Mouse (Mus musculus) A20 (cell line): ENCODE measurements around the gene Prpf40a.

Experiments used
- DNase-seq: peaks from one replicate; pipeline ENCODE4 v3.0.0-alpha.2; 2011; ENCODE audit warnings: low read depth, low spot score

Gene Prpf40a

DNA sequence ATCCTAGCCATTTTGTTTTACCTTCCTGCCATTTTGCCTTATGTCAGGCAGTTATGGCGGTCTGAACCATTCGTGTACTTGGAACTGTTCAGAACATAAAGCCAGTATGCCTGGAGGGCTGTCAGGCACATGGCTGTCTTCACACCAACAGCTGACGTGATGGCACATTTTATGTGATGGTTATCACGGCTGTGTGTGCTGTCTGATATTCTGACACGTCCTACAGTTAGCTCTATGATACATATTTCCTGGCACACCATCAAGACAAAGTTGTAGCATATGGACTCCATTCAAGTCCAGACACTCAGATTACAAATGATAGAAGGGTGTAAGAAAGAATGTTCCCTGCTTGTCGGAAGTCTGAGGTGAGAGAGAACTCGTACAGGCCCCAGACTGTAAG is 85.0 kb downstream of the Prpf40a start:
- no peak for DNase-seq

DNA sequence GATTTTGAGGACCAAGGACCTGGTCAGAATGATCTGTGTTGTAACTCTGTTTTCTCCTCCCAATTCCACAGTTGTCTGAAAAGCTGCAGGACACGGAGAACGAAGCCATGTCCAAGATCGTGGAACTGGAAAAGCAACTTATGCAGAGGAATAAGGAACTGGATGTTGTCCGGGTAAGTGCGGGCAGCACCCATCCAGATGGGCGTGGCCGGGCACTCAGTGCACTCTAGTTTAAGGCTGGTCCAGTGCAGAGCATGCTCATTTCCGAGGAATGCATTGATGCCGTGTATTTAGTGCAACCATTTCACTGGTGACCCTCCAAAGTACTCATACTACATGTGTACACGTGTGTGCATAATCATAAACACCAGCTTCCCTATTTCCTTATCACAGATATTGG is 85.7 kb downstream of the Prpf40a start:
- no peak for DNase-seq

DNA sequence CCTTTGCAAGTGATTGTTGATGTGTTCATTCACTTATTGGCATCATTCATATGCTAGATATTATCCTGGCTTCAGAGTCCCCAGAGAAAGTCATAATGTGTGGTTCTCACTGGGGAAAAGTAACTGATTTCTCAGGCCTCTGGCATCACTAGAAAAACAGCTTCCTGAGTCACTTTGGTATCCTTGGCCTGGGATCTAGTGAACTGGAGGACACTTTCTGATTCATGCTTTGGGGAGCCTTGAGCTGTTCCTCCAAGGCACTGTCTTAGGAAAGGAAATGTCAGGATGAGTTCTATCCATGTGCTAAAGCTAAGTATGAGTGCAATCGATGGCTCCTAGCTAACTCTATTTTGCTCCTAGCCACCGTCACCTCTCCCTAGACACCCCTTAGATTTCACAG is 88.2 kb downstream of the Prpf40a start:
- no peak for DNase-seq

DNA sequence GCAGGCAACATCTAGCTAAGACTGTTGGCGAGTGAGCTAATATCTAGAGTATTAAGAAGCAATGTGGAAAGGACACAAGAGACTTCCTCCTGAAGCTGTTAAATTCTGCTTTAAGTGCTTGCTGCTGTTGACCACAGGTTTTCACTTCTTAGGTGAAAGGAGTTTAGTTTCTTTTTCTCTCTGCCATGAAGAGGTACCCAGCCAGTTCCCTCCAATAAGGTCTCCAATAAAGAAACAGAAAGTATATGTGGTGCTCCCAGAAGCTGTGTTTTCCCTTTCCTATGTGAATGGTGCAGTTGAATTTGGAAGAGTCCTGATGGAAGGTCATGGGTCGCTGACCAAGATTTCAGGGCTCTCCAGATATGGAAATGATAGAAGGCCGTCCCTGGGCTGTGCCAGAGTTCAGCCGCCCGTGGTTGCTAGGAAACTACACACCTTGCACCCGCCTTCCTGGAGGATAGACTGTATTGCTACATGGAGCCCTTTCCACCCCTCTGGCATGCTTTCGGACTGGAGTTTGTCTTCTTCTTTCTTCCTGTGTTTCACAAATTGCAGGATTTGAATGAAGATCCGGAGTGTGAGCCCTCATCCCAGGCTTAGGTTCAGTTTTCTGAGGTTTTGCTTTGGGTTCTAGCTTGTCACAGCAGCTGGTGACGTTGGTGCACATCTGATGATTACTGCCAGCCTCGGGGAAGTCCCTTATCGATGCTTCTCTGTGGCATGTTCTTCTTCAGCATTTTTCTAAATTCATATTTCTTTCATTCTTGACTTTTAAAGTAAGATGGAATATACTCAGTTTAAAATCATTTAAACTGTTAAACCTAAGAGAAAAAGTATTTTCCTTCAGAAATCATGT is 89.0 kb downstream of the Prpf40a start:
- peak; percentile 43 for DNase-seq

DNA sequence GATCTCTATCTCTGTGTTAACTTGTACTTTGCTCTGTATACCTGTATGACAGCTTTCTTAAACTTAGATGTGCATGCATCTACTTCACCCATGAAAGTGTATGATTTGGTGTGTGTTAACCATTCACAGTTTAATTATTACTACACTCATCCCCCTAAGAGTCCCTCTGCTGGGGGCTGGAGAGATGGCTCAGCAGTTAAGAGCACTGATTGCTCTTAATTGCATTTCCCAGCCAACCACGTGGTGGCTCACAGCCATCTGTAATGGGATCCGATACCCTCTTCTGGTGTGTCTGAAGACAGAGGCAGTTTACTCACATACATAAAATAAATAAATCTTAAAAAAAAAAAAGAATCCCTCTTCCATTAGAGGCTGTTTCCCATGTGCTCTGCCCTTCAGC is 91.0 kb downstream of the Prpf40a start:
- no peak for DNase-seq

DNA sequence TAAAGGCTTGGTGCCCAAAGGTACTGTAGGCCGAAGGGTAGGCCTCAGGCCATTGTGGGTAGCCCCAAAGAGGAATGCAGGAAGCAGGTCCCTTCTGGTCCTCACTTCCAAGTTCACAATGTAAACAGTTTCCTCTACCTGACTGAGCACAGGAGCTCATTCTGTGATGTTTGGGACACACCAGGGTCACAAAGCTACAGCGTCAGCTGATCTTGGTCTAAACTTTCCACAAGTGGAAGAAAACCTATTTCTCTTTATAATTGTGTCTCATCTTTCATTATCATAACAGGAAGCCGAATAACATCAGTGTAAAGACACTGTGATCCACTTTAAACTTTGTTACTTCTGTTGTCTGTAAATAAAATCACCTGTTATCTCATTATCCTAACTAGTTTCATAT is 95.6 kb downstream of the Prpf40a start:
- no peak for DNase-seq

DNA sequence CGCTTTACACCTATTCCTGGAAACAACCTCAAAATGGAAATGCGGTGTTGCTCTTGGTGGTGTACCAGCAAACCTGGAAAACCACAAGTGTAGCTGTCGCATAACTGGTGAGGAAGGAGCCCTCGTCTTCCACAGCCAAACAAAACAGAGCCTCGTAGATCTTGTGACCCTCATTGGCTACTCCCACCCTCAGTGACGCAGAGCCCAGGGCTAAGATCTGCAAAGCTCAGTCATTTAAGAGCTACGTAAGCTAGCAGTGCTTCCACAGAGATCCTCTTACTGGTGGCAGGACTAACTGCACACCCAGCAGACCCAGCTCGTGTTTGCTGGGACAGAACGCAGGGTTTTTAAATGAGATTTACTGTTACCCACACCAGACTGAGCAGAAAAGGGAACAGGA is 96.1 kb downstream of the Prpf40a start:
- DNase-seq, result no peak

DNA sequence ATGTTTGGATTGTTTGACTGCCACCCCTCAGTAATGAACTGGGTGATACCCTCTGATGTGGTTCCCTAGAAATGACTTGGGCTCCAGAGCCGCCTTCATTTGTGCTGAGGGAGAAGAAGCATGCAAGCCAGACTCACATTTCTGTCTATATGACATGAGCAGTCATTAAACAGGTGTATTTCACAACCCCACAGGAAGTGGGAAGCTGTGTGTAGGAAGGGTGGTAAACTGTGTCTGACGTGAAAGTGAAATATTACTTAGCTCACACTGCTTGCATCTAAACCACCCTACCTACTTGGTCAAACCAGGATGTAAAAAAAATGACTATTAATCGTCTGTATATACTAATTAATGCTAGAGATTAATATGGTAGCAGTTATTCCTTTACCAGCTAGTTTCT is 102.3 kb downstream of the Prpf40a start:
- no peak for DNase-seq

DNA sequence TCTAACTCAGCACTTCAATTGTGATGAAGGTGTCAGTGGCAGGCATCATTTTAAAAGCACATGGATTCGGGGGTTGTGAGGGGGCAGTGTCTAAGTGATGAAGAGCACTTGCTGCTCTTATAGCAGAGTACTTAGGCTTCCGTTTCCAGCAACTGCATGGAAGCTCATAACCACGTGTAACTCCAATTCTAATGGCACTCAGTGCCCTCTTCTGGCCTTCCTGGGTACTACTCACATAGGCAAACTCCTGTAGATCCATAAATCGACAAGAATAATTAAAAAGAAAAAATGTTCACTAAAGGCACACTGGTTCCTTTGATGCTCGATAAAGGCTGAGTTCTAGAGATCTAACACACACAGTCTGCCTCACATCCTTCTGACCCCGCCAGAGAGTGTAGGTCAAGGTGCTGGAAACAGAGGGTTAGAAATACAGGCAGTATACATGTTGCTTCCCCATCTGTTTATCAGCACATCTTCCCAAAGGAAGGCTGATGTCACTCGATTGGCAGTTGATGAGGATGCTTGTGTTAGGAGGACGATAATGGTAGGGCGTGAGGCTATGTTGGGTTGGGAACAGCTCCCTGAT is 105.4 kb downstream of the Prpf40a start:
- DNase-seq, result peak; percentile 56
